Mouse (Mus musculus) left cerebral cortex, postnatal 25 days (tissue): ENCODE results near the gene AU022751. TPM values are rescaled to one million over a fixed set of nuclear protein-coding genes. Genes with fewer than 3 reads are reported as not detected.

Source experiments
- DNase-seq, 2 experiments: peaks; one replicate each; pipeline ENCODE4 v3.0.0; 2022; ENCODE audit warnings: low spot score in 2 of 2, mixed read lengths in 1 of 2
- intact Hi-C: fragments of 180-260 bp; cut with DNase I; formaldehyde crosslinking; loops from one replicate; pipeline ENCODE4 v1.15.1; 2025
- microRNA-seq, 2 experiments: library from miRNA; unstranded; fragments of <30 nt; microRNA quantifications; one replicate each; pipeline ENCODE4 v1.2.0; 2022
- total RNA-seq, 2 experiments: library from RNA; stranded (reverse); gene quantifications; 2 replicates each; pipeline ENCODE4 v1.2.3; 2021

Gene AU022751
- total RNA-seq, result under 1 TPM; 0.73 to 0.87 TPM

GRCm38 (mm10) chrX:6082954-6083680 lies at the start of gene AU022751:
Gene AU022751, minus strand, starts transcription at chrX:6083419.
- no peak for DNase-seq
- intact Hi-C loops, result loop anchor here (10.0 kb wide), 1 partner anchor 278 kb away; no protein-coding TSS in a partner anchor

GRCm38 (mm10) chrX:6091996-6092757 lies 9.0 kb upstream of the AU022751 start:
- intact Hi-C loops, result loop anchor here (5.0 kb wide), 1 partner anchor 45 kb away; the partner anchor contains the start of gene Nudt11
- DNase-seq, result peak; percentile 48 to 55

- intact Hi-C loops, result loop anchor here (5.0 kb wide), 1 partner anchor 44 kb away; the partner anchor contains the start of gene Nudt11
These were observed 8.3 kb upstream of the AU022751 start for GRCm38 (mm10) chrX:6091547-6091946.

GRCm38 (mm10) chrX:6061563-6061962 lies 21.7 kb downstream of the AU022751 start:
- DNase-seq, result no peak
- intact Hi-C loops, result no loop called here

More at GRCm38 (mm10) chrX:6091547-6091946, 8.3 kb upstream of the AU022751 start:
- DNase-seq, result peak in 1 of 2 experiments; percentile 21

- DNase-seq, result peak in 1 of 2 experiments; percentile 7
- intact Hi-C loops, result loop anchor here (5.0 kb wide), 1 partner anchor 44 kb away; no protein-coding TSS in a partner anchor
These were observed 35.1 kb downstream of the AU022751 start for GRCm38 (mm10) chrX:6047936-6048614.

- intact Hi-C loops, result loop anchor here (5.0 kb wide), 1 partner anchor 45 kb away; no protein-coding TSS in a partner anchor
- DNase-seq, result peak; percentile 4 to 8
These were observed 35.9 kb downstream of the AU022751 start, which contains the start of gene Nudt11 for GRCm38 (mm10) chrX:6047066-6047935. Gene Nudt11, plus strand, starts transcription at chrX:6047453.

Small RNAs within 50 kb of the gene (microRNA-seq; reads per million reads assigned to microRNA genes)
- 0 reads per million in 2 experiments for gene Gm27360

Other genes with a start within 250 kb of the AU022751 start
- gene Nudt11, start 36.0 kb downstream of the AU022751 start, total RNA-seq, result 10 to 100 TPM; 30.7 to 32.7 TPM
- 10 to 100 TPM; 24.0 to 31.7 TPM for gene Nudt10, start 89.6 kb upstream of the AU022751 start, total RNA-seq
- gene Bmp15, start 237.3 kb upstream of the AU022751 start, total RNA-seq, result under 1 TPM; 0.23 to 0.34 TPM